Mouse (Mus musculus): ENCODE measurements around the gene Fam19a5. TPM values are rescaled to one million over a fixed set of nuclear protein-coding genes. Genes with fewer than 3 reads are reported as not detected.

Fam19a5 gene
- polyA plus RNA-seq, 1 experiment from 2014 or later: 0.06 TPM

- 59% methylated on average over 14 of the region's 14 CpGs for WGBS (ENCODE audit: insufficient replicate concordance)
- Histone ChIP-seq H3K4me2 (ENCODE audit: low read depth, low read length) (no peak overlapping the region), H3K36me3 (ENCODE audit: control insufficient read depth, insufficient read depth) (no peaks in the 10 kb centered on the region)
These were observed 154.6 kb downstream of the Fam19a5 start for GRCm38 (mm10) chr15:87698562-87699320.

GRCm38 (mm10) chr15:87702821-87703220, 158.7 kb downstream of the Fam19a5 start:
- Histone ChIP-seq H3K9ac (ENCODE audit: low read depth, low read length) (no peak overlapping the region), H3K4me1 (ENCODE audit: control insufficient read depth, low read depth, low read length) (no peaks in the 10 kb centered on the region), H3K4me3 (ENCODE audit: low read depth, low read length) (no peak overlapping the region), H3K4me2 (ENCODE audit: low read depth, low read length) (no peak overlapping the region), H3K27me3 (ENCODE audit: control insufficient read depth, insufficient read depth, low read depth, low read length) (no peaks in the 10 kb centered on the region), H3K36me3 (ENCODE audit: control insufficient read depth, insufficient read depth) (no peaks in the 10 kb centered on the region), H3K9me3 (replicated peaks; ENCODE audit: control insufficient read depth, low read length) (no peaks in the 10 kb centered on the region; the same call in 1 of the 2 replicates), H3K27ac (ENCODE audit: low read length) (no peak overlapping the region)
- WGBS (ENCODE audit: insufficient replicate concordance): 64% methylated on average over 1 of the region's 1 CpGs
- no peak for ATAC-seq (ENCODE audit: low read depth)

More at GRCm38 (mm10) chr15:87698562-87699320, 154.6 kb downstream of the Fam19a5 start:
- H3K27me3 ChIP-seq (ENCODE audit: control insufficient read depth, insufficient read depth, low read depth, low read length): no peaks in the 10 kb centered on the region
- H3K9ac ChIP-seq (ENCODE audit: low read depth, low read length): no peak overlapping the region
- no peak for ATAC-seq (ENCODE audit: low read depth)
- H3K4me3 ChIP-seq (ENCODE audit: low read depth, low read length): no peak overlapping the region
- H3K27ac ChIP-seq (ENCODE audit: low read length): no peak overlapping the region
- H3K4me1 ChIP-seq (ENCODE audit: control insufficient read depth, low read depth, low read length): no peaks in the 10 kb centered on the region
- H3K9me3 ChIP-seq (replicated peaks; ENCODE audit: control insufficient read depth, low read length): peaks cover 2% of the 10 kb centered on the region

GRCm38 (mm10) chr15:87703334-87703733, 159.2 kb downstream of the Fam19a5 start:
- H3K27ac ChIP-seq (ENCODE audit: low read length): no peak overlapping the region
- H3K27me3 ChIP-seq (ENCODE audit: control insufficient read depth, insufficient read depth, low read depth, low read length): no peaks in the 10 kb centered on the region
- ATAC-seq (ENCODE audit: low read depth): no peak
- 45% methylated on average over 3 of the region's 3 CpGs for WGBS (ENCODE audit: insufficient replicate concordance)
- no peaks in the 10 kb centered on the region; the same call in 1 of the 2 replicates for H3K9me3 ChIP-seq (replicated peaks; ENCODE audit: control insufficient read depth, low read length)
- H3K4me2 ChIP-seq (ENCODE audit: low read depth, low read length): no peak overlapping the region
- H3K4me1 ChIP-seq (ENCODE audit: control insufficient read depth, low read depth, low read length): no peaks in the 10 kb centered on the region
- H3K4me3 ChIP-seq (ENCODE audit: low read depth, low read length): no peak overlapping the region
- H3K9ac ChIP-seq (ENCODE audit: low read depth, low read length): no peak overlapping the region
- no peaks in the 10 kb centered on the region for H3K36me3 ChIP-seq (ENCODE audit: control insufficient read depth, insufficient read depth)

GRCm38 (mm10) chr15:87711790-87712189, 167.7 kb downstream of the Fam19a5 start:
- no peaks in the 10 kb centered on the region for H3K27me3 ChIP-seq (ENCODE audit: control insufficient read depth, insufficient read depth, low read depth, low read length)
- no peak overlapping the region for H3K4me3 ChIP-seq (ENCODE audit: low read depth, low read length)
- H3K4me1 ChIP-seq (ENCODE audit: control insufficient read depth, low read depth, low read length): no peaks in the 10 kb centered on the region
- WGBS (ENCODE audit: insufficient replicate concordance): 46% methylated on average over 4 of the region's 4 CpGs
- no peaks in the 10 kb centered on the region for H3K36me3 ChIP-seq (ENCODE audit: control insufficient read depth, insufficient read depth)
- ATAC-seq (ENCODE audit: low read depth): no peak
- no peak overlapping the region for H3K4me2 ChIP-seq (ENCODE audit: low read depth, low read length)
- H3K9ac ChIP-seq (ENCODE audit: low read depth, low read length): no peak overlapping the region
- no peaks in the 10 kb centered on the region for H3K9me3 ChIP-seq (replicated peaks; ENCODE audit: control insufficient read depth, low read length)
- no peak overlapping the region for H3K27ac ChIP-seq (ENCODE audit: low read length)

GRCm38 (mm10) chr15:87712221-87712620, 168.1 kb downstream of the Fam19a5 start:
- no peaks in the 10 kb centered on the region for H3K4me1 ChIP-seq (ENCODE audit: control insufficient read depth, low read depth, low read length)
- H3K4me3 ChIP-seq (ENCODE audit: low read depth, low read length): no peak overlapping the region
- no peaks in the 10 kb centered on the region for H3K9me3 ChIP-seq (replicated peaks; ENCODE audit: control insufficient read depth, low read length)
- no peak for ATAC-seq (ENCODE audit: low read depth)
- no peak overlapping the region for H3K27ac ChIP-seq (ENCODE audit: low read length)
- H3K36me3 ChIP-seq (ENCODE audit: control insufficient read depth, insufficient read depth): no peaks in the 10 kb centered on the region
- H3K4me2 ChIP-seq (ENCODE audit: low read depth, low read length): no peak overlapping the region
- no peaks in the 10 kb centered on the region for H3K27me3 ChIP-seq (ENCODE audit: control insufficient read depth, insufficient read depth, low read depth, low read length)
- 76% methylated on average over 8 of the region's 8 CpGs for WGBS (ENCODE audit: insufficient replicate concordance)
- no peak overlapping the region for H3K9ac ChIP-seq (ENCODE audit: low read depth, low read length)

- Histone ChIP-seq H3K9ac (ENCODE audit: low read depth, low read length) (no peak overlapping the region), H3K36me3 (ENCODE audit: control insufficient read depth, insufficient read depth) (no peaks in the 10 kb centered on the region), H3K9me3 (replicated peaks; ENCODE audit: control insufficient read depth, low read length) (no peaks in the 10 kb centered on the region), H3K4me1 (ENCODE audit: control insufficient read depth, low read depth, low read length) (no peaks in the 10 kb centered on the region), H3K4me2 (ENCODE audit: low read depth, low read length) (no peak overlapping the region), H3K4me3 (ENCODE audit: low read depth, low read length) (no peak overlapping the region), H3K27ac (ENCODE audit: low read length) (no peak overlapping the region), H3K27me3 (ENCODE audit: control insufficient read depth, insufficient read depth, low read depth, low read length) (no peaks in the 10 kb centered on the region)
- ATAC-seq (ENCODE audit: low read depth): no peak
- 36% methylated on average over 9 of the region's 9 CpGs for WGBS (ENCODE audit: insufficient replicate concordance)
These were observed 171.1 kb downstream of the Fam19a5 start for GRCm38 (mm10) chr15:87715037-87715676.

- Histone ChIP-seq H3K4me3 (ENCODE audit: low read depth, low read length) (no peak overlapping the region), H3K9me3 (replicated peaks; ENCODE audit: control insufficient read depth, low read length) (no peaks in the 10 kb centered on the region), H3K27me3 (ENCODE audit: control insufficient read depth, insufficient read depth, low read depth, low read length) (no peaks in the 10 kb centered on the region), H3K27ac (ENCODE audit: low read length) (no peak overlapping the region), H3K4me2 (ENCODE audit: low read depth, low read length) (no peak overlapping the region), H3K4me1 (ENCODE audit: control insufficient read depth, low read depth, low read length) (no peaks in the 10 kb centered on the region), H3K9ac (ENCODE audit: low read depth, low read length) (no peak overlapping the region), H3K36me3 (ENCODE audit: control insufficient read depth, insufficient read depth) (no peaks in the 10 kb centered on the region)
- ATAC-seq (ENCODE audit: low read depth): no peak
- 43% methylated on average over 5 of the region's 5 CpGs for WGBS (ENCODE audit: insufficient replicate concordance)
These were observed 173.0 kb downstream of the Fam19a5 start for GRCm38 (mm10) chr15:87717056-87717455.

- no peaks in the 10 kb centered on the region for H3K27me3 ChIP-seq (ENCODE audit: control insufficient read depth, insufficient read depth, low read depth, low read length)
- no peaks in the 10 kb centered on the region for H3K9me3 ChIP-seq (replicated peaks; ENCODE audit: control insufficient read depth, low read length)
- H3K4me1 ChIP-seq (ENCODE audit: control insufficient read depth, low read depth, low read length): no peaks in the 10 kb centered on the region
- H3K4me3 ChIP-seq (ENCODE audit: low read depth, low read length): no peak overlapping the region
- no peak overlapping the region for H3K9ac ChIP-seq (ENCODE audit: low read depth, low read length)
- no peaks in the 10 kb centered on the region for H3K36me3 ChIP-seq (ENCODE audit: control insufficient read depth, insufficient read depth)
- WGBS (ENCODE audit: insufficient replicate concordance): 69% methylated on average over 5 of the region's 5 CpGs
- no peak overlapping the region for H3K4me2 ChIP-seq (ENCODE audit: low read depth, low read length)
- no peak overlapping the region for H3K27ac ChIP-seq (ENCODE audit: low read length)
- ATAC-seq (ENCODE audit: low read depth): no peak
These were observed 179.4 kb downstream of the Fam19a5 start for GRCm38 (mm10) chr15:87723455-87723986.

GRCm38 (mm10) chr15:87726657-87727236, 182.6 kb downstream of the Fam19a5 start:
- H3K4me2 ChIP-seq (ENCODE audit: low read depth, low read length): no peak overlapping the region
- H3K27me3 ChIP-seq (ENCODE audit: control insufficient read depth, insufficient read depth, low read depth, low read length): no peaks in the 10 kb centered on the region
- no peak overlapping the region for H3K4me3 ChIP-seq (ENCODE audit: low read depth, low read length)
- ATAC-seq (ENCODE audit: low read depth): no peak
- no peaks in the 10 kb centered on the region for H3K36me3 ChIP-seq (ENCODE audit: control insufficient read depth, insufficient read depth)
- H3K27ac ChIP-seq (ENCODE audit: low read length): no peak overlapping the region
- H3K4me1 ChIP-seq (ENCODE audit: control insufficient read depth, low read depth, low read length): no peaks in the 10 kb centered on the region
- H3K9ac ChIP-seq (ENCODE audit: low read depth, low read length): no peak overlapping the region
- H3K9me3 ChIP-seq (replicated peaks; ENCODE audit: control insufficient read depth, low read length): no peaks in the 10 kb centered on the region
- 64% methylated on average over 20 of the region's 20 CpGs for WGBS (ENCODE audit: insufficient replicate concordance)

Measured in liver, embryonic 16.5 days (tissue).